Mouse (Mus musculus) thymus, adult 2 months (tissue): Measurements from ENCODE around the gene Arl15.

ENCODE experiments used
- CTCF ChIP-seq: fragments of 200-500 bp; IDR thresholded peaks from 2 replicates; pipeline ENCODE4 v1.5.1; 2012; ENCODE audit warnings: mild to moderate bottlenecking, control low read depth, low read length, moderate library complexity, borderline replicate concordance; ENCODE audit not compliant: control insufficient read depth, poor library complexity, insufficient read depth; ENCODE audit errors: extremely low read depth
- POLR2A ChIP-seq: fragments of 200-500 bp; IDR thresholded peaks from 2 replicates; pipeline ENCODE4 v1.6.1; 2012; ENCODE audit warnings: mild to moderate bottlenecking, low read length, control low read depth, moderate library complexity; ENCODE audit not compliant: control insufficient read depth, poor library complexity, insufficient read depth; ENCODE audit errors: extremely low read depth

- no peak for TF ChIP-seq CTCF
- no peak for TF ChIP-seq POLR2A
Measured at GRCm38 (mm10) chr13:113802571-113802970, 8.3 kb downstream of the Arl15 start.
